Mouse (Mus musculus) liver, adult (tissue): ENCODE measurements around the gene Pde6g.

Experiments
- GATA4 ChIP-seq: IDR thresholded peaks from 2 replicates; pipeline ENCODE4 v1.6.1; 2014; ENCODE audit warnings: mild to moderate bottlenecking, low read length; ENCODE audit not compliant: insufficient replicate concordance

Pde6g gene

DNA sequence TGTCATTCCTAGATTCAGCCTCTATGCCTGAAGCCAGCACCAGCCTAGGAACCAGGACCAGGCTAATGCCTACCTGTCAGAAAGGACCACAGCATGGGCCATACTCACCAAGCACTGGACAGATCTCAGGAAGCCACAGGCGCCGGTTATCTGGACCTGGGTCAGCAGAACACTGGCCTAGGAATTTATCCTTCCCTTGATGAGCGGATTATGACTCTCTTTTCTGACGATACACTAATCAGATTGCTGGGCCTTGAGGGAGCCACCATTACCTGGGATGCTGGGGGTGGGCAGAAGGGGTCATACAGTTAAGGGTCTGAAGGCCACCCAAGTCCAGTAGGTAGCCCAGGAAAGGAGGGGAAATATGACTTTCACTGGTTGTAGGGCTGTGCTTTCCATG, at the start of gene Pde6g:
Pde6g (minus strand) TSS at position 195 of the 400 bp plus-strand sequence.
- TF ChIP-seq GATA4 = no peak

DNA sequence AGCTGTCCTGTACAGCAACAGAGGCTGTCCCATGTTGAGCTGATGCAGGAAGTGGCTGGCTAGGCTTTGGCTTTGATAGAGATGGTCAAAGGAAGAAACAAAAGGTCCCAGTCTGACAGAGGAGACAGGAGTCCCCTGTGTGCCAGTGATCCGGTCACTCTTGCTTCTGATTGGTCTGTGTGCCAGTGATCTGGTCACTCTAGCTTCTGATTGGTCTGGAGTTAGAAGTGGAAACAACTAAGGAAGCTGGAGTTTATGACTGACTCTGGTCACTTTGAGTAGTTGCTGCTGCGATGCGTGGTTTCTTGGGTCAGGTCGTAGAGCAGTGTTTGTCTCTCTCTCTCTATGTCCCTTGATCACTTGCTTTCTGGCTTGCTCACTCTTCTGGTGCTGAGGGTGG, 48.4 kb upstream of the Pde6g start:
- TF ChIP-seq GATA4 = no peak

- no peak for TF ChIP-seq GATA4
Observed at GRCm38 (mm10) chr11:120501018-120501417, 47.7 kb upstream of the Pde6g start.

DNA sequence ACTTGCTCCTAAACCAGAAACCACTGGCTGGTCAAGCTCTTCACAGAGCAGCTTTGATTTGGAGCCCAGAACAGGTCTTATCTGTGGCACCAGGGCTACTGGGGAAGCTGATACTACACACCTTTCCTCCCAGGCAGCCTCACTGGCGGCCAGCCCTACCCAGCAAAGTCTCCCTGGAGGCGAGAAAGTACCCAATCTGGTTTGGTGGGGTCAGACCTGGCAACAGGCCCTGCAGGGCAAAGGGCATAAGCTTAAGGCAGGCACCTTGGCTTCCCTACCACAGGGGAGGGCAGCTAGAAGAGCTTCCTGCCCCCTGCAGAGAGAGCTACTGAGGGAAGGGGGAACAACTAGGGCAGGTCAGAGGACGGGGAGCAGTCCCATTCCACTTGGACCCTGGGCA, 47.1 kb upstream of the Pde6g start:
- TF ChIP-seq GATA4 = peak; percentile 22; the same call in 1 of the 2 replicates

DNA sequence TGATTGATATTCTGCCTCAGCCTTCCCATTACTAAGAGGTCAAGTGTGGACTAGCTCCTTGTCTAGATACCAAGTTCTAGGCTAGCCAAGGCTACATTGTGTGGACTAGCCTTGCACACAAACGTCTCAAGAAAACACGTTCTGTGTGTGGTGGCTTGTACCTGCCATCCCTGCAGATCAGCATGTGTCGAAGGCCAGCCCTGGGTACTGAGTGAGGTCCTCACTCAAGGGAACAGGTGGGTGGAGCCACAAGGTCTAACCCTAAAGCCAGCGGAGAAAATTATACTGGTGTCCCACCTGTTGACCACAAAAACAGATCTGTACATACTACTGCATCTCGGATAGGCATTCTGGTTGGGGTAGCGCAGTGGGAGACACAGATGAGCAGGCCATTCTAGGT, 46.6 kb upstream of the Pde6g start:
- TF ChIP-seq GATA4 = no peak

- no peak for TF ChIP-seq GATA4
Observed at GRCm38 (mm10) chr11:120498891-120499290, 45.6 kb upstream of the Pde6g start.

DNA sequence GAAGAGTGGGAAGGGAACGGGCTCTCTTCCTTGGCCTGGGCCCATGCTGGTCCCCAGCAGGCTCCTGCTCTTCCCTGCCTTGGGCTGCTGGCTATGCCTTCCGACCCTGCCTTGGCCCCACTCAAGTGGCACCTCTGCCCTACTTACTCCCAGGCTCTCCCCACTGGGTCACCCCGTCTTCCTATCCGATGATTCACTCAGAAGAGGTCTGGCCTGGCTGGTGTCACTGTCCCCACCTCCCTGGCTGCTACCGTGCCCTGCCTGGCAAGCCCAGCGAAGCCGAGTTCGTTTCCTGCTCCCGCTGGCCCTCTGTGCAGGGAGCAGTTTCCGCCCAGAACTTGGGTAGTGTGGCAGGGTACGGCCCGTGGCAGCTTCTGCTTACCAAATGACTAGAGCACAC, 44.9 kb upstream of the Pde6g start:
- no peak for TF ChIP-seq GATA4

DNA sequence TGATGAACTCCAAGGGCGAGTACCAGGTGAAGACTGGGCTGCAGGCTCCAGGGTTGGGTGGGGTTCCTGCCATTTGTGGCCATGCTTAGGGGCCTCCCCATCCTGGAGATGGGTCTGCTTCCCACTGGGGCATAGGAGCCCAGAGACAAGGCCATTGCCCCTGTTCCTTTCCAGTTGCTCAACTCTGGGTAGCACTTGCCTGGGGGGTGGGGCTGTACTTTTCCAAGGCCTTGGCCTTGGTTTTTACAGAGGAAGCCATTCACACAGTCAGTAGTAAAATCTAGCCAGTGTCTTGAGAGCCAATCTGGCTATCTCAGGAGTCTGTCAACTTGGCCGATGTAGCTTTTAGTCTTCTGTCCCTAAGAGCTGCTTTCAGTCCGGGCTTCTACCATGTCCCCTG, 44.1 kb upstream of the Pde6g start:
- TF ChIP-seq GATA4 = no peak

DNA sequence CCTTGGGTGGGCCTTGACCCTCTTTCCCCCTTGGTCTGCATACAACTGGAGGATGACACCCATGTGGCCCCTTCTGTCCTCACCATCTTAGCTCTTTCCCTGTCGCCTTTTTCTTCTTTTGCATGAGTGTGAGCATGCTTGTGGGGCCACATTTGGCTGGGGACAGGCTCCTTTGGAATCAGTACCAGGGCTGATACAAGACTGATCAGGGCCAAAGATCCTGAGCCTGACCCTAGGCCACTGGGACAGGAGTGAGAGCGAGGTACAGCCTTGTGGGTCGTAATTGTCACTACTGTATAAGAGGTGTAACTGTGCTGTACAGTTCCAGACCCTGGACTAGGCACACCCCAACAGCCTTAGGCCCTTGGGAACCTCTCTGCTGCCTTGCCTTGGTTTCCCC, 40.6 kb upstream of the Pde6g start:
- no peak for TF ChIP-seq GATA4

DNA sequence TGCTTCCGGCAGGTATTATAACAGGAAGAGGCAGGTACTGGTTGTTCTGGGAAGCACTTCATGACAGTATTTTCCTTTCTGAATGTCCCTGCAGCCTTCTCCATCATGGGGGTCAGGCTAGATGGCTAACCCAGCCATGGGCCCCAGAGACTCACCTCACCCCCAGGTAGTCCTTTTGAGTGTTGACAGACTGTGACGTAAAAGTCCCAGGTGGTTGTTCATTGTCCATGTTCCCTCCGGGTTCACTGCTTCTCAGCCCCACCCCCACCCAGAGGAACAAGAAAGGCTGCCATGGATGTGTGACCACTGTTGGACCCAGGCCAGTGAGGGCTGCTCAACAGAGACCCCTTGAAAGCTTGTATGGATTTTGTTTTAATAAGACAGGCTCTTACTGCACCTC, 40.1 kb upstream of the Pde6g start:
- TF ChIP-seq GATA4 = no peak

- no peak for TF ChIP-seq GATA4
Observed at GRCm38 (mm10) chr11:120492878-120493203, 39.5 kb upstream of the Pde6g start.

DNA sequence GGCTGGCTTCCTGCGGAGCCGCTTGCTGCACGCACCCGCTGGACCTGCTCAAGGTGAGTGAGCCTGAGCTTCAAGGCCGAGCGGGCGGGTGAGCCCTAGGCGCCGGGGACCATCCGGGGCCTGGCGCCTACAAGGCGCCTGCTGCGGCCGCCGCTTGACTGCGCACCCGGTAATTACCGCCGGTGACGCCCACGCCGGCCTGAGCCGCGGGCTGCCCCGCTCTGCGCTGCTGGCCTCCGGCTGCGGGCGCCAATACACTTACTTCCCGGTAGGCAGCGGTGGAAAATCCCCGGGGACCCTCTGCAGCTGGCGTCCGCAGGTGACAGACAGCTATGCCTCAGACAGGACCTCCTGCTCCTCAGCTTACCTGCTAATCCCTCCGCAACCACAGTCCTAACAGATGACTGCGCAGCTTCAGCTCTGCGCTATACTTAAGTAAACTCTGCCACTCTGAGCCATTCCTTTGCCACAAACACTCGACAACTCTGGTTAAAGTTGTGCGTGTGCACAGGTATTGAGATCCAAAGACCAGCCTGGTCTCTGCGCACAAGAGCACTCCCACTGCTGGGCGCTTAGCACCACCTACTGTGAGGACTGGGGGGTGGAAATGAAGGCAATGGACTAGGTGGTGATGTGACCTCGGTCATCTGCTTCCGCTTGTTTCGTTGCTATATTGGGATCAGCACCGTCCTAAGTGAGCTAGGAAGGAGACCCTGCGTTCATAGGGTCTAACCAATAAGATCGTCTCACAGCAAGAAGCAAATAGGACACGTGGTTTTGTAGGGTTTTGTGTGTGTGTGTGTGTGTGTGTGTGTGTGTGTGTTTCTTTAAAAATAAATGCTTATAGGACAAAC, 39.0 kb upstream of the Pde6g start:
- no peak for TF ChIP-seq GATA4

DNA sequence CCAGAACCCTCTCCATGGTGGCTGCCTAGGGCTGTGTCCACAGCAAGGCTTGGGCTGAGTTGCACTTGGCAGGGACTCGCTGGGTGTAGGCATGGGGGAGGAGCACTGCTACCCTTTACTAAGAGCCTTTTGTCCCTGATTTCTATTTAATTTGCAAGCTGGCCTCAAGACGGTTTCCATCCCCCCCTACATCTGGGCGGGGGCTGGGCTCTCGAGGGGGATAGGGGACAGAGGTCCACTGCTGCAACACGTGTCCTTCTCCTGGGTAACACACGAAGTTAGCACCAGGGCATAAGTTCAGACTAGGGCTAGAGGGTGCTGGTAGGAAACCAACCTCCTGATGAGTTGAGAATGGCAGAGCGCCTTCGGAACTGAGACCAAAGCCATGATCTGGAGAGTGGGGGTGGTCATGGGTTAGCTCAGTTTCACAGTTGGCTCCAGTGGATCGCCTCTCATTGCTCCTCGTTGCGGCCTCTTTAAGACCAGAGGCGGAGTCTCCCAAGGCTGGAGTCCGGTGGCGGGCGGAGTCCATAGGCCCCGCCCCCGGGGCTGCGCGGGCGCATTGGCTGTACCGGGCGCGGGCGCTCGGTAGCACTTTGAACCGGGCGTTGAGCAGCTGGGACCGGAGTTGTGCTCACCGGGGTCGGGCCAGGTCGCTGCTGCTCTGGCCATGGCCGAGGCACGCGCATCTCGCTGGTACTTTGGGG, 38.2 kb upstream of the Pde6g start, which contains the start of gene Slc25a10:
Slc25a10 (plus strand) TSS at position 524 of the 707 bp plus-strand sequence.
- TF ChIP-seq GATA4 = no peak

DNA sequence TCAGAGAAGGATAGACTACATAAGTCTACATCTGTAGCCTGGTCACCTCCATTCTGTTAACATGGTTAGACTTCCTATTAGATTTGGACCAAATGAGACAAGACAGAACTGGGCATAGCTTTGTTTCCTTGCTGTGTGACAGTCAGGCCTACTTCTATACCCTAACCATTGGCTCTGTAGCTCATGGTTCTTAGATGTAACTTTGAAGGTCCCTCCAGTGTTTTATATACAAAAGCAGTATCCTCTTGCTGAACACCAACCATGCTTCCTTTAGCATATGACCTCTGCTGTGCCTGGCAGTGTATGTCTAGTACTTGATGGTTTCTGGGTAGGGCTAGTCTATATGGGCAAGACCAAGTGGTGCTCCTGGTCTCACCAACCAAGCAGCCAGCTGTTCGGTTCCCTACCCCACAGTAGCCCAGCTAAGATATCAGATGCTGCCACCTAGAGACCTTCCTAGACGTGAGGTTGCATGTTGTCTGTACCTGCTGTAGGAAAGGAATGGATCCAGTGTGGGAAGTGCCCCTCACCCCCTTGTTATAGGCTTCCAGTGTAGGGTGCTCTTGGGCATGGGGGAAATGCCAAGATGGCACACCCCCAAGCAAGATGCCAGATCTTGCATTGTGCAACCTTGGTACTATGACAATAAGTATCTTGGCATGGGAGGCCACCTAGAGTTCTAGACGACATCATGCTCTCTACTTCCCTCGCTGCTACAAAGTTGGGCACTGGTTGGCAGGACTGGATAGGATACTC, 37.2 kb upstream of the Pde6g start:
- no peak for TF ChIP-seq GATA4

DNA sequence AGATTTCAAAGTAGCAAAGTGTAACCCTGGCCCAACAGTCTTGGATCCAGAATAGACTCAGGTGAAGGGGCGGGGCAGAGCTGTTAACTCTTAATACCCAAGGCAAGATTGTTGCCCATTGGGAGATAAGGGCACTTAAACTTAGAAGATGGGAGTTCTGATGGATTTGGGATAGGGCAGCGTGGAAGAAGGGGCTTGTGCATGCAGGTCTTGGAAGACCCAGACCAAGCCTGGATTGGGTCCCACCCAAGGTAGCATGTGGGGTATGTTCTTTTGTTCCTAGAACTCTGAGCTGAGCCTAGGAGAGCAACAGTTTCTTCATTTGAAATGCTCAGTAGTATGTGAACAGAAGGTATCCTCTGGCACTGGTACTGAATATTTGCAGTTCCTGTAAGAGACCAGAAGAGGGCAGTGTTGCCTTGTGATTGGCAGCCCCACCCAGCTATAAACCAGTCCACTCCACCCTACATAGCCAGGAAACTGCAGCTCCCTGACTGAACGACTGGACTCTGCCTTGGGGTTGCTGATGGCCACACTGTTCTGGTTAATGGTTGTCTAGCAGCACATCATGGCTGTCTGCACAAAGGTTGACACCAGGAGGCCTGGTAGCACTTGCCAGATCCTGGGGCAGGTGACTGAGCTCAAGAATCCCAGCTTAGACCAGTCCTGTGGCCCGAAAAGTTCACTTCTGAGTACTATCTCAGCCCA, 35.9 kb upstream of the Pde6g start:
- TF ChIP-seq GATA4 = 0 out of 2 replicates have a peak, but pooled peaks have one; percentile 17
